Mouse (Mus musculus): ENCODE measurements around the gene Ralgapb. TPM values are rescaled to one million over a fixed set of nuclear protein-coding genes. Genes with fewer than 3 reads are reported as not detected.

Ralgapb gene
- total RNA-seq (2022), result 100 to 1,000 TPM in 1 of 4 experiments, 10 to 100 TPM in 3; 83.1 to 102 (median 93.3) TPM

GRCm38 (mm10) chr2:158409595-158410021, at the start of gene Ralgapb:
Ralgapb (plus strand) TSS chr2:158409848.
- DNase-seq (ENCODE audit: low spot score in 2 of 2), result peak; percentile 97 to 99

GRCm38 (mm10) chr2:158360873-158361677, 48.6 kb upstream of the Ralgapb start:
- peak; percentile 73 to 85 for DNase-seq (ENCODE audit: low spot score in 2 of 2)

- DNase-seq (ENCODE audit: low spot score in 2 of 2), result no peak
Measured at GRCm38 (mm10) chr2:158361678-158362320, 47.8 kb upstream of the Ralgapb start.

GRCm38 (mm10) chr2:158364175-158364574, 45.5 kb upstream of the Ralgapb start:
- DNase-seq (ENCODE audit: low spot score in 2 of 2), result no peak

GRCm38 (mm10) chr2:158365099-158365850, 44.4 kb upstream of the Ralgapb start:
- no peak for DNase-seq (ENCODE audit: low spot score in 2 of 2)

- DNase-seq (ENCODE audit: low spot score in 2 of 2), result no peak
Measured at GRCm38 (mm10) chr2:158367654-158368053, 42.0 kb upstream of the Ralgapb start.

- no peak for DNase-seq (ENCODE audit: low spot score in 2 of 2)
Measured at GRCm38 (mm10) chr2:158368313-158368712, 41.3 kb upstream of the Ralgapb start.

GRCm38 (mm10) chr2:158369474-158370172, 40.0 kb upstream of the Ralgapb start:
- no peak for DNase-seq (ENCODE audit: low spot score in 2 of 2)

GRCm38 (mm10) chr2:158370173-158370550, 39.5 kb upstream of the Ralgapb start:
- no peak for DNase-seq (ENCODE audit: low spot score in 2 of 2)

- no peak for DNase-seq (ENCODE audit: low spot score in 2 of 2)
Measured at GRCm38 (mm10) chr2:158373061-158373460, 36.6 kb upstream of the Ralgapb start.

- DNase-seq (ENCODE audit: low spot score in 2 of 2), result no peak
Measured at GRCm38 (mm10) chr2:158373516-158373915, 36.1 kb upstream of the Ralgapb start.

- peak; percentile 87 to 92 for DNase-seq (ENCODE audit: low spot score in 2 of 2)
Measured at GRCm38 (mm10) chr2:158375443-158376122, 34.1 kb upstream of the Ralgapb start, which contains the start of gene Snhg11. Snhg11 (plus strand) TSS chr2:158375638.

GRCm38 (mm10) chr2:158376123-158376687, 33.4 kb upstream of the Ralgapb start:
- no peak for DNase-seq (ENCODE audit: low spot score in 2 of 2)

GRCm38 (mm10) chr2:158376798-158377197, 32.9 kb upstream of the Ralgapb start:
- DNase-seq (ENCODE audit: low spot score in 2 of 2), result peak in 1 of 2 experiments; percentile 50

- peak in 1 of 2 experiments; percentile 42 for DNase-seq (ENCODE audit: low spot score in 2 of 2)
Measured at GRCm38 (mm10) chr2:158377811-158378210, 31.8 kb upstream of the Ralgapb start.

GRCm38 (mm10) chr2:158379354-158380078, 30.1 kb upstream of the Ralgapb start:
- peak in 1 of 2 experiments; percentile 55 for DNase-seq (ENCODE audit: low spot score in 2 of 2)

GRCm38 (mm10) chr2:158386072-158386471, 23.6 kb upstream of the Ralgapb start:
- DNase-seq (ENCODE audit: low spot score in 2 of 2), result no peak

GRCm38 (mm10) chr2:158389421-158389820, 20.2 kb upstream of the Ralgapb start:
- no peak for DNase-seq (ENCODE audit: low spot score in 2 of 2)

GRCm38 (mm10) chr2:158396369-158396768, 13.3 kb upstream of the Ralgapb start:
- no peak for DNase-seq (ENCODE audit: low spot score in 2 of 2)
